Mouse (Mus musculus): Measurements from ENCODE around the gene Bcas3.

DNA sequence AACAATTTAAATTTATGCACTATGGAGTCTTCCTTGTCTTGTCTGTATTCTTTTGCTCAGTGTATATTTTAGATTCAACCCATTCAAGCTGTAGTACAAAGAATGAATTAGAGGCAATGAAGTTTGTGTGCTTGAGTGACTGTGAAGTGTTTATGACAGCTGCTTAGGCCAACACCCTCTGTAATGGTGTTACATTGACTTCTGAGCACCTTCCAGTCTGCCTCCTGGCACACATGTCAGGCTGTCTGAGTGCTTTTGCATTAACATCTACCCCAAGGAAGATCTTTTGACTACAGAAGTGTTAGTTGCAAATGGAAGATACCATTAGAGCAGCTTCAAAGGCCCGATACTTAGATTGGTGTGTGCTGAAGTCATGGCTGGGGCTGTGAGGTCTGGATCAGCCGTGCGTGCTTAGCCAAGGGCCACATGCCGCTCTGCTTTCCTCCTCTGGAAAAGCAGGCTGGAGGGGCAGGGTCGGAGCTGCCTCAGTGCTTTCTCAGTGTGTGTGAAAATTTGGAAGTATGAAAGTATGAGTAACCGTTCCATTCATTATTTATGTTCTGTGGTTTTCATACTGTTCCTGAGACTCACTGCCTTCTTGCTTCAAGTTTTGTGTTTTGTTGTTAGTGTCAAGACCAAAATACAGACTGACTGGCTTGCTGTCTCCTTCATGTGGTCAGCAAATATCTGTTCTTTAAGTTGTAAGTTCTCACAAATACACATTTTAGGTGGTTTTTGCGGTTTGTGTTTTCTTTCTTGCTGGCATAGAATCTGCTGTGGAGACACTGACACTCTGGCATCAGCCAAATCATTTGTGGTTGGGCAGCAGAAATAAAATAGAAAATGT lies 31.2 kb downstream of the Bcas3 start:
- no peak for TF ChIP-seq TAL1 (conservative IDR thresholded peaks at IDR 0.05; ENCODE audit: low read depth, low read length)
- TF ChIP-seq CTCF (IDR thresholded peaks at IDR 0.05; ENCODE audit: low read depth, low read length): no peak

Measured in G1E (cell line).